Mouse (Mus musculus) hindbrain, embryonic 15.5 days (tissue): ENCODE measurements around the gene Arhgap19. TPM values are rescaled to one million over a fixed set of nuclear protein-coding genes. Genes with fewer than 3 reads are reported as not detected.

Experiments
- ATAC-seq: fragments of 200-750 bp; cut with Nextera tagmentation; 2 replicates; pipeline ENCODE4 v1.8.0; 2017; ENCODE audit warnings: low read depth, moderate number of reproducible peaks, moderate TSS enrichment; ENCODE audit not compliant: low FRiP score
- H3K27ac ChIP-seq: fragments of 300-500 bp; sonication (generic); replicated peaks from 2 replicates; pipeline ENCODE4 v1.5.1; 2015; ENCODE audit warnings: mild to moderate bottlenecking, inconsistent platforms
- H3K27me3 ChIP-seq: fragments of 300-500 bp; sonication (generic); 2 replicates; pipeline ENCODE4 v1.6.1; 2015; ENCODE audit warnings: control low read depth, inconsistent platforms
- H3K36me3 ChIP-seq: fragments of 300-500 bp; sonication (generic); 2 replicates; pipeline ENCODE4 v1.6.1; 2015; ENCODE audit warnings: control low read depth, inconsistent platforms
- H3K4me1 ChIP-seq: fragments of 300-500 bp; sonication (generic); replicated peaks from 2 replicates; pipeline ENCODE4 v1.6.1; 2015; ENCODE audit warnings: control low read depth, inconsistent platforms
- H3K4me2 ChIP-seq: fragments of 300-500 bp; sonication (generic); 2 replicates; pipeline ENCODE4 v1.6.1; 2015; ENCODE audit warnings: moderate library complexity, mild to moderate bottlenecking, inconsistent platforms
- H3K4me3 ChIP-seq: fragments of 300-500 bp; sonication (generic); 2 replicates; pipeline ENCODE4 v1.5.1; 2015; ENCODE audit warnings: mild to moderate bottlenecking, inconsistent platforms
- H3K9ac ChIP-seq: fragments of 300-500 bp; sonication (generic); 2 replicates; pipeline ENCODE4 v1.6.1; 2015; ENCODE audit warnings: inconsistent platforms
- H3K9me3 ChIP-seq: fragments of 300-500 bp; sonication (generic); 2 replicates; pipeline ENCODE4 v1.6.1; 2016; ENCODE audit warnings: control low read depth, inconsistent platforms
- WGBS: fragments of 180-500 bp; shearing (Covaris S2); methylation state at CpG from one replicate; pipeline ENCODE4 v1.1.7; 2015; 5-methylcytosine and 5-hydroxymethylcytosine counted together
- polyA plus RNA-seq: library from polyadenylated mRNA; unstranded; fragments of >200 nt; fragmentation: Nextera tagmentation; extraction: Ambion mirVana; gene quantifications from 2 replicates; pipeline ENCODE4 v1.2.1, GENCODE M21; 2015

Gene Arhgap19
- polyA plus RNA-seq, 1 experiment from 2014 or later, result 5.8 TPM

DNA sequence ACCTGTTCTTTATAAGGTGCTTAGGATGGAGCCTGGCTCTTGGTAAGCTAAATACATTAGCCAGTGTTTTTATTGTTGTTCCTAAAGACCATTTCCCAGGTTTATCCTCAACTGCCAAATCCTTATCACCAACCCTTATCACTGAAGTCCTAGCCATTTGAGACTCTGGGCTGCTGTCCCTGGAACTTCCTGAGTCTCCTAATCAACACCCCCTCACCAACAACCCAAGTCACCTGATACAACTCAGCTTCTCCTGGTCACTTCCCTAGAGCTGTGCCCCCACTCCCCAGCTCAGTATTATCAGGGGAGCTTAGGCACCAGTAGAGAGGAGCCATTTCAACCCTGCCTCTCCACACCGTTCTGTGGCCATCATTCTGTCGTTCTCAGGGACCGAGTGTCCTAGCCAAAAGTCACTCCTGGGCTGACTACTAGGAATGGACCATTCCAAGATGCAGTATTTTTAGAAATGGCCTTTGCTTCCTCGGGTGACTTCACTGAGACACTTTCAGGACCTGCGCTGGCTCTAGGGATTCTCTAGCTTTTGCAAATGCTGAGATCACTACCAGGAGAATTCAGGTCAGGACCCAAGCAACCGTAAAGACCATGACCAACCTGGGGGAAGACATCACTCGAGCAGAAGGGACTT lies 39.4 kb upstream of the Arhgap19 start:
- 88% methylated on average over 7 of the region's 7 CpGs for WGBS
- Histone ChIP-seq H3K27ac (no peak overlapping the region), H3K36me3 (no peaks in the 10 kb centered on the region), H3K4me1 (peaks cover 13% of the 10 kb centered on the region), H3K9ac (no peak overlapping the region), H3K9me3 (no peaks in the 10 kb centered on the region), H3K4me3 (no peak overlapping the region), H3K27me3 (no peaks in the 10 kb centered on the region), H3K4me2 (no peak overlapping the region)
- no peak for ATAC-seq

DNA sequence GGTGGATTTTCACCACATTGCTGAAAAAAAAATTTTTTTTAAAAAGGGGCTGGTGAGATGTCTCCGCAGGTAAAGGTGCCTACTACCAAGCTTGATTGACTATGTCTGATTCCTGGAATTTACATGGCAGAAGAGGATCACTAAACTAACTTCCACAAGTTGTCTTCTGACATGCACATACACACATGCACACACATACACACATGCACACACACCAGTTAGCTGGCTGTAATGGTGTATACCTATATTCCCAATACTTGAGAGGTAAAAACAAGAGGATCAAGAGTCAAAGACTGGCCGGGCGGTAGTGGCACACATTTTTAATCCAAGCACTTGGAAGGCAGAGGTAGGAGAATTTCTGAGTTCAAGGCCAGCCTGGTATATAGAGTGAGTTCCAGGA lies 37.8 kb upstream of the Arhgap19 start:
- WGBS, result 98% methylated on average over 3 of the region's 3 CpGs
- peaks cover 17% of the 10 kb centered on the region for H3K4me1 ChIP-seq
- no peak overlapping the region for H3K4me2 ChIP-seq
- no peaks in the 10 kb centered on the region for H3K9me3 ChIP-seq
- H3K27ac ChIP-seq, result no peak overlapping the region
- no peak overlapping the region for H3K4me3 ChIP-seq
- no peak overlapping the region for H3K9ac ChIP-seq
- no peaks in the 10 kb centered on the region for H3K27me3 ChIP-seq
- no peak for ATAC-seq
- H3K36me3 ChIP-seq, result no peaks in the 10 kb centered on the region

DNA sequence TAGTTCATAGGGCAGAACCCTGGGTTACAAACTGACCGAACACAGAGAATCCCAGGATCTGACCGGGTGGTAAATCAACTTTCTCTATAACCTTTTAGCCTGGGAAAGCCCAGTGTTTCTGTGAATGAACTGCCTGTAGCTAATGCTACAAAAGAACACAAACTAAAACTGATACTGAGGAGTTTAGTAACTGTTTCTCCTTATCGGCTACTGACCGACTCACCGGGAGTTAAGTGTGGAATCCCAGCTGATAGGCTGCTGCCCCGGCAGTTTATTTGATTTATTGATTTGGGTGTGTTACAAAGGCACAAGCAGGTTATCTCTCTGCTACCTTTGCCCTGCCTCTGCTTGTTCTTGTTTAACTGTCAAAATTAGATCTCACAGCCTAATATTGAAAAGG lies 37.0 kb upstream of the Arhgap19 start:
- no peaks in the 10 kb centered on the region for H3K9me3 ChIP-seq

DNA sequence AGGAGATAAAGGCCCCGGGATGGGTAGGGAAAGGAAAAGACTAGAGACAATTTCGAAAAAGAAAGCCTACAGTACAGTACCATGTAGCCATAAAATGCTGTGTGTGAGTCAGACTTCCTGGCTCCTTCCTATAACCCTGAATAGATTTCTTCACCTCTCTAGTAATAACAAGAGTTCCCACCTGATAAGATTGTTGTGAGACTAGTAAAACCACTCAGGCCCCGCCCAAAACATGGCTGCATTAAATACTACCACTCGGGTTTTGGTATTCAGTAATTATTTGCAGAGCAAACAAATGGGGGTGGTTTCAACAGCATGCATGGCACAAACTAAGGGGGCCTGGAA lies 36.0 kb upstream of the Arhgap19 start:
- H3K27me3 ChIP-seq, result no peaks in the 10 kb centered on the region
- peaks cover 22% of the 10 kb centered on the region for H3K4me1 ChIP-seq
- no peaks in the 10 kb centered on the region for H3K9me3 ChIP-seq
- 76% methylated on average over 4 of the region's 4 CpGs for WGBS
- ATAC-seq, result no peak
- H3K4me2 ChIP-seq, result no peak overlapping the region
- no peak overlapping the region for H3K9ac ChIP-seq
- no peak overlapping the region for H3K27ac ChIP-seq
- H3K4me3 ChIP-seq, result no peak overlapping the region
- H3K36me3 ChIP-seq, result no peaks in the 10 kb centered on the region

More for the DNA sequence above, 37.0 kb upstream of the Arhgap19 start:
- WGBS, result 72% methylated on average over 6 of the region's 6 CpGs
- ATAC-seq, result no peak
- H3K9ac ChIP-seq, result no peak overlapping the region
- no peak overlapping the region for H3K27ac ChIP-seq
- H3K36me3 ChIP-seq, result no peaks in the 10 kb centered on the region
- no peak overlapping the region for H3K4me2 ChIP-seq
- peaks cover 17% of the 10 kb centered on the region for H3K4me1 ChIP-seq
- H3K4me3 ChIP-seq, result no peak overlapping the region
- H3K27me3 ChIP-seq, result no peaks in the 10 kb centered on the region

DNA sequence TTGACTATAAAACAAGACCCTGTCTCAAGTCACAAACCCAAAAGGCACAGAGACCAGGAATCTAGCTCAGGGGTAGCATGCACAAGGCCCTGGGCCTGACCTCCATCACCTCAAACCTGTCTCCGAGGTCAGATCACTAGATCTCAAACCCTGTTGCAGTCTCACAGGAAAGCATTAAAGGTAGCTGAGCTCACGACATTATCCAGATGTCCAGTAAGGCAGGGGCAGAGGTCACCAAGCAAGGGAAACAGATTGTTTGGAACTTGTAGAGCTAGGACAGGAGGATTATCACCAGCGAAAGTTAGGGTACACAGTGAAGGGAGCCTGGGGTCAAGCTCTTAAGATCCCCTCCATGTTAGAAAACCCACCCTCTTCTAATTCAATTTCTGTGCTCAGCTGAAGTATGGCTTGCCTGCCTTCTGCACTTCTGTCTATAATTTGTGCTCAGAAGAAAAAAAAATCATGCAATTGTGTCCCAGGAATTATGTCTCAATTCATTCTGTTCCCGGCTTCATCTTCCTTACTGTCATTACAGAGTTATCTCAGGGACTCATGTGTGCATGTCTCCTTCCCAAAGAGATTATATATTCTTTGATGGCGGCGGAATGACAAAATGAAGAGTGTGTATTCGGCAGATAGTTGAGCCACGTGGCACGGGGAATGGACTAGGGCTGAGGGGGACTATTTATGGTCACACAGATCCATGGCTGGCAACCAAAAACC lies 35.5 kb upstream of the Arhgap19 start:
- no peak for ATAC-seq
- no peak overlapping the region for H3K4me2 ChIP-seq
- peaks cover 28% of the 10 kb centered on the region for H3K4me1 ChIP-seq
- WGBS, result 82% methylated on average over 9 of the region's 9 CpGs
- H3K27me3 ChIP-seq, result no peaks in the 10 kb centered on the region
- H3K9ac ChIP-seq, result no peak overlapping the region
- H3K36me3 ChIP-seq, result no peaks in the 10 kb centered on the region
- no peaks in the 10 kb centered on the region for H3K9me3 ChIP-seq
- H3K4me3 ChIP-seq, result no peak overlapping the region
- no peak overlapping the region for H3K27ac ChIP-seq

DNA sequence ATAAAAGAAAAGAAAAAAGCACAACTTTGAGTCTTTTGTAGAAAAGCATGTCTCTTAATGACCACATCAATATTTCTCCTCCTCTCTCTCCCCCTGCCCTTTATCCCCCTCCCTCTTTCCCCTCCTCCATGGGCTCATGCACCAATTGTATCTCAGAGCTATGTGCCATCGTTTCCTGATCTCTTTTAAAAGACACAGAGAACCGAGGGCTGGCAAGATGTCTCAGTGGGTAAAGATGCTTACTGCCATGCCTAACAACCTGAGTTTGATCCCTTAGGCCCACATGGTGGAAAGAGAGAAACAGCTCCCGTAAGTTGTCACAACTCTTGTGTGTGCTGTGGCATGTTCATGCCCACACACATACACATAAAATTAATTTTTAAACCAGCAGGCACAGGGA lies 34.9 kb upstream of the Arhgap19 start:
- ATAC-seq, result no peak
- Histone ChIP-seq H3K4me2 (no peak overlapping the region), H3K27me3 (no peaks in the 10 kb centered on the region), H3K9me3 (no peaks in the 10 kb centered on the region), H3K9ac (no peak overlapping the region), H3K4me3 (no peak overlapping the region), H3K4me1 (peaks cover 34% of the 10 kb centered on the region), H3K36me3 (no peaks in the 10 kb centered on the region), H3K27ac (no peak overlapping the region)
- 56% methylated on average over 3 of the region's 3 CpGs for WGBS

DNA sequence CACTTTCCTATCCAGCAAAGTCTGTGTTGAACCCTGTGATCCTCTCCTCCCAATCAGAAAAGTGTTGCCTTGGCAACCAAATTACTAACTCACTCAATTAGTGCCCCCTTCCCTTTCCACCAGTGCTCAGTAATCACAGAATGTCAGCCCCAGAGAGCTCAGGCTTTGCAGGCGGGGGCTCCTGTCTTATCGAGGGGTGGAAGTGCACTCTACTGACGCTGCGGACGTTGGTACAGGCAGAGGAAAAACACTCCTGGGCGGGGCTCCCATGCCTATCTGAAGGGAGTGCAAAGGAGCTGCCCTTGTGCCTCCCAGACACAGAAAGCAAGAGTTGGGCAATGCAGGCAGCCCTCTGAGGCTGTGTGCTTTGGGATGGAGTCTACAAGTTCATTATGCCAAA lies 34.0 kb upstream of the Arhgap19 start:
- WGBS, result 4% methylated on average over 6 of the region's 6 CpGs
- peak overlapping the region; percentile 15 for H3K4me3 ChIP-seq

DNA sequence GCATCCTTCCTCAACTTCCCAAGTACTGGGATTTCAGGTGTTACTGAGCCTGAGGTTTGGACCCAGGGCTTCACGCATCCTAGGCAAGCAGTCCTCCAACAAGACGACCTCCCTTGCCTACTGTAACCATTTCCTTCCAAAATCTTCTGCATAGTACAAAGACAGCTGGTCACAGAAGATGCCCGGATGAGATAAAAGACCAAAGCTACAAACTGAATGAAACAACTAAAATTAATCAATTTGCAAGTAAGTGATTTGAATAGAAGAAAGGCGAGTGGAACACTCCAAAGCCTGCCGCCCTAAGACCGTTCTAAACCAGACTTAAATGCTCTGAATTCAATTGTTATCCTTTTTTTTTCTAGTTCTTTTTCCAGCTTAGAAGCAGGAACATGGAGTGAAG lies 33.6 kb upstream of the Arhgap19 start:
- peak overlapping the region; percentile 29 for H3K27ac ChIP-seq
- no peak overlapping the region for H3K9ac ChIP-seq

More for the DNA sequence above, 34.0 kb upstream of the Arhgap19 start:
- peak overlapping the region; percentile 47 for H3K4me2 ChIP-seq
- no peaks in the 10 kb centered on the region for H3K9me3 ChIP-seq
- peak overlapping the region; percentile 64 for H3K27ac ChIP-seq
- H3K9ac ChIP-seq, result no peak overlapping the region
- no peaks in the 10 kb centered on the region for H3K27me3 ChIP-seq
- peak; percentile 59 for ATAC-seq
- H3K36me3 ChIP-seq, result no peaks in the 10 kb centered on the region
- peaks cover 41% of the 10 kb centered on the region for H3K4me1 ChIP-seq

DNA sequence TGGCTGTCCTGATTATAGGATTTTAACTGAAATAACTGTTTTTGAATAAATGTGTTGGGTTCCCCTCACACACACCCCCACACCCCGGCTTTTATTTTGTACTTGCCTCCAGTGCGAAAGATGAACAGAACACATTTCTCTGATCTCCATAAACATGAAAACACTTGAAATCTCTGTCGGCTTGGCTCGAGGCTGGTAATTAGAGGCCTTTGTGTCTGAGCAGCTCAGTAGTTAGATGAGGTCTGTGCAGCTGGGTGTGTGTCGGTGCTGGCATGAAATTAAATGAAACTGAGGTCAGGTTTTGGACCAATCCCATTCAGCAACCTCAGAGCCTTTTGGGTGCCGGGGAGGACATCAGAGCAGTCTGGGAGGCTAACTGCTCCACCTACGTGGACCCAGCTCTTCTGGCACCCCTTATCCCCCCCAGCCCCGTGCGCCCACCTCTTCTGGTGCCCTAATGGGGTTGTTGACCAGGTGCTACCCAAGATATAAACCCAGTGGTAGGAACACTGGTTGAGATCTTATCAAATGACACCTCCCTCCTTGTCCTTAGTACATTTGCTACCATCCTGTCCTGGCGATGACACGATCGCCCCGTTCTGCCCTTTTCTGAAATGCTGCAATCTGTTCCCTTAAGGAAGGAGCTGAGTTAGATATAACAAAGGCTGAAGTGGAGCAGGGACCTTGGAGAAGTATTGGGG lies 30.8 kb upstream of the Arhgap19 start:
- no peaks in the 10 kb centered on the region for H3K36me3 ChIP-seq
- peak overlapping the region; percentile 81 for H3K4me3 ChIP-seq
- no peak overlapping the region; the same call in 1 of the 2 replicates for H3K27ac ChIP-seq
- H3K27me3 ChIP-seq, result no peaks in the 10 kb centered on the region
- WGBS, result 61% methylated on average over 13 of the region's 13 CpGs
- peak overlapping the region; percentile 91 for H3K4me2 ChIP-seq
- no peaks in the 10 kb centered on the region for H3K9me3 ChIP-seq
- H3K4me1 ChIP-seq, result peaks cover 44% of the 10 kb centered on the region
- ATAC-seq, result no peak
- H3K9ac ChIP-seq, result 0 out of 2 replicates have a peak overlapping the region, but pooled peaks have one; percentile 7

More for the DNA sequence above, 33.6 kb upstream of the Arhgap19 start:
- Histone ChIP-seq H3K27me3 (no peaks in the 10 kb centered on the region), H3K36me3 (no peaks in the 10 kb centered on the region), H3K4me1 (peaks cover 41% of the 10 kb centered on the region), H3K4me2 (peak overlapping the region; percentile 47), H3K9me3 (no peaks in the 10 kb centered on the region), H3K4me3 (no peak overlapping the region)
- no peak for ATAC-seq
- WGBS, result 42% methylated on average over 6 of the region's 6 CpGs

DNA sequence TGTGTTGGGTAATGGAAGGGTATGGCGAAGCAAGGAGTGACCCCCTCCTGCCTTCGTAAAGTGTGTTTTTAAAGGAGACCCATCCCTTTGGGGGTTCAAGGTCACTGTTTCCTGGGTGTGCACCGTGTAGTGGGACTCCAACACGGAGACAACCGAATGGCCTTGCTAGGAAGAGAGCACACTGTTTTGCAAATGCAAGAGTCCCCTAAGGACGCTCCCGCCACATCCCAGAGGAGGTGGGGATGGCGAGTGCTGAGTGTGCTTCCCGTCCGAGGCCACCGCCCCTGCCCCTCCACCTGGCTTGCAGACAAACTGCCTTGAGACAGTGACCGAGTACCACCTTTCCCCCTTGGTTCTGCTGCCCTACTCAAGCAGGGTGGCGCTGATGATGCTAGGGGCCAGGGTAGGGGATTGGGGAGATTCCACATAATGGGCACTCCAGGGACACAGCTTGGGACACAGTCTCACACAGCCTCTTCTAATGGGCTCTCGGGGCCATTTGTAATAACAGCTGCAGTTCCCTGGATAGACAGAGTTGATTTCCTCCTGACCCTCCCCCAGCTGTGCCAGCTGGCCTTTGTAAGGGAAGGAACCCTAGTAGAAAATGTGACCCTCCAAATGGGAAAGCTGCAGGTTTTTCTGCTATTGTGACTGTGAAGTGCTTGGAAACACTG lies 30.0 kb upstream of the Arhgap19 start:
- H3K27ac ChIP-seq, result peak overlapping the region; percentile 0
- H3K9me3 ChIP-seq, result no peaks in the 10 kb centered on the region
- H3K9ac ChIP-seq, result peak overlapping the region; percentile 36; the same call in 1 of the 2 replicates
- peaks cover 44% of the 10 kb centered on the region for H3K4me1 ChIP-seq
- H3K4me3 ChIP-seq, result peak overlapping the region; percentile 81
- H3K27me3 ChIP-seq, result no peaks in the 10 kb centered on the region
- 8% methylated on average over 14 of the region's 14 CpGs for WGBS
- ATAC-seq, result no peak
- no peaks in the 10 kb centered on the region for H3K36me3 ChIP-seq
- H3K4me2 ChIP-seq, result peak overlapping the region; percentile 91

DNA sequence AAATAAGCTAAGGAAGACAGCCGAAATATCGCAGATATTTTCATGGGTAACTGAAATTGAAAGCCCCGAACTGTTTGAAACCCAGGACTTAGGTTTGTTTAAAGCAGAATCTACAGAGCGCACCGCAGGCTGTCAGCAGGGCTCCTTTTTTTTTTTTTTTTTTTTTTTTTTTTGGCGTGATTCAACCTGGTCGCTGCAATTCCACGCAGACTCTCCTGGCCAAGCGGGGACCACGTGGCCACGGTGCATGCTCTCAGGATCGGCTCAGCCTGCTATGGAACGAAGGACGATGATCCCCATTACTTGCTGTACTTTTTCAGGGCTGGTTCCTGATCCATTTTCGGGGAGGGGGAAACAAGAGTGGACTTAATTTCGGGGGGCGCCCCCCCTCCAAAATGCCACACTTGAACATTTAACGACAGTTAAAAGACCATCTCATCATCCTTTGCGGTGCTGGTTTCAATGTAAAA lies 29.3 kb upstream of the Arhgap19 start:
- H3K4me1 ChIP-seq, result peaks cover 39% of the 10 kb centered on the region
- H3K4me3 ChIP-seq, result peak overlapping the region; percentile 81
- no peaks in the 10 kb centered on the region for H3K27me3 ChIP-seq
- WGBS, result under 1% methylated on average over 19 of the region's 19 CpGs
- H3K4me2 ChIP-seq, result peak overlapping the region; percentile 91
- no peaks in the 10 kb centered on the region for H3K36me3 ChIP-seq
- no peaks in the 10 kb centered on the region for H3K9me3 ChIP-seq
- peak overlapping the region; percentile 75 for H3K9ac ChIP-seq
- peak overlapping the region; percentile 94 for H3K27ac ChIP-seq
- no peak for ATAC-seq
